Mouse (Mus musculus) ES-Bruce4 (cell line): ENCODE results near the gene Snx29.

Experiments used
- CTCF ChIP-seq: IDR thresholded peaks from one replicate; pipeline ENCODE4 v1.8.1; 2011; ENCODE audit warnings: low read depth, low read length
- EP300 ChIP-seq: IDR thresholded peaks from 2 replicates; pipeline ENCODE4 v1.6.1; 2011; ENCODE audit warnings: low read depth, low read length; ENCODE audit not compliant: insufficient read depth
- POLR2A ChIP-seq: IDR thresholded peaks from one replicate; pipeline ENCODE4 v1.8.1; 2011; ENCODE audit warnings: low read length; ENCODE audit not compliant: insufficient read depth

- TF ChIP-seq CTCF = no peak
- no peak for TF ChIP-seq POLR2A
- TF ChIP-seq EP300 = no peak
Observed at GRCm38 (mm10) chr16:11508341-11508740, 185.6 kb downstream of the Snx29 start.
